Mouse (Mus musculus): ENCODE results near the gene Srek1ip1. TPM values are rescaled to one million over a fixed set of nuclear protein-coding genes. Genes with fewer than 3 reads are reported as not detected.

The Srek1ip1 gene
- total and polyA plus RNA-seq, 3 experiments = 9.7 to 47.8 (median 29.0) TPM

DNA sequence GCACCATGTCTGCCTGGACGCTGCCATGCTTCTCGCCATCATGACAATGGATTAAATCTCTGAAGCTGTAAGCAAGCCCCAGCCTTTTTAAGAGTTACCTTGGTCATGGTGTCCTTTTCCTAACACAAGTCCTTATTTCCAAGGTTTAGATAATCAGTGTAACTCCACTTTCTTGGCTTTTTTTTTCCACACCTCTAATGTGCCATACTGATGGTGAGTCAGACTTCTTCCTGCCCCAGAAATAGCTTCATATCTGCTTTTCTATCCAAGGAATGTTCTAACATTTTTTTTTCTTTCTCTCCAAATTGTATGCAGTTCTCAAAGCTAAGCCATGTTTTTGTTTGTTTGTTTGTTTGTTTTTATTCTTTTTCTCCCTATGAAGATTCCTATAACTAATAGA lies 77.6 kb downstream of the Srek1ip1 start:
- Histone ChIP-seq H3K4me2 (ENCODE audit: insufficient read depth, low read depth, poor library complexity, severe bottlenecking) (no peak overlapping the region), H3K27ac (ENCODE audit: insufficient read depth, low read depth) (no peak overlapping the region), H3K9me3 (replicated peaks; ENCODE audit: low read length) (no peaks in the 10 kb centered on the region), H3K79me2 (replicated peaks; ENCODE audit: control insufficient read depth, extremely low read depth, insufficient read depth, poor library complexity, severe bottlenecking) (no peaks in the 10 kb centered on the region), H3K9ac (ENCODE audit: insufficient read depth, low read depth) (no peak overlapping the region), H3K36me3 (replicated peaks in 1 of 2; ENCODE audit: control insufficient read depth in 1 of 2, insufficient read depth in 1 of 2, low read length in 1 of 2) (no peaks in the 10 kb centered on the region), H3K4me1 (ENCODE audit: control insufficient read depth in 1 of 2, insufficient read depth in 2 of 2) (no peaks in the 10 kb centered on the region), H3K27me3 (replicated peaks) (no peaks in the 10 kb centered on the region), H3K4me3 (replicated peaks in 1 of 3; ENCODE audit: low read depth in 2 of 3, low read length in 2 of 3, poor library complexity in 1 of 3) (no peak overlapping the region)
- dilution Hi-C loops (cut with MboI; ENCODE audit: extremely low pct_ligation_motif_present, extremely low pct_unique_long_range_greater_than_20kb, low sequenced_read_pairs) (no loop called here), in situ Hi-C loops (cut with MboI; ENCODE audit: low pct_ligation_motif_present, low pct_unique_long_range_greater_than_20kb, low sequenced_read_pairs) (loop anchor here (10.0 kb wide), 1 partner anchor 45 kb away; no protein-coding TSS in a partner anchor)
- TF ChIP-seq TCF12 (IDR thresholded peaks at IDR 0.05; ENCODE audit: low read depth, low read length) (no peak), MYC (IDR thresholded peaks at IDR 0.05; ENCODE audit: low read depth, low read length) (no peak), GABPA (IDR thresholded peaks at IDR 0.05; ENCODE audit: insufficient replicate concordance, low read depth, low read length) (no peak), USF1 (IDR thresholded peaks at IDR 0.05; ENCODE audit: low read depth, low read length) (no peak), POLR2AphosphoS2 (IDR thresholded peaks at IDR 0.05; ENCODE audit: low read depth, low read length) (no peak), UBTF (IDR thresholded peaks at IDR 0.05; ENCODE audit: low read depth, low read length) (no peak), JUN (IDR thresholded peaks at IDR 0.05; ENCODE audit: insufficient read depth, low read depth, low read length) (no peak), EP300 (IDR thresholded peaks at IDR 0.05; ENCODE audit: low read length) (no peak), MEF2A (IDR thresholded peaks at IDR 0.05; ENCODE audit: borderline replicate concordance, low read depth, low read length) (no peak), RAD21 (IDR thresholded peaks at IDR 0.05; ENCODE audit: low read depth, low read length) (no peak), ZNF384 (IDR thresholded peaks at IDR 0.05; ENCODE audit: low read depth, low read length) (no peak), IRF4 (IDR thresholded peaks at IDR 0.05; ENCODE audit: low read depth, low read length) (no peak), HCFC1 (IDR thresholded peaks at IDR 0.05; ENCODE audit: low read depth, low read length) (no peak), MAX (IDR thresholded peaks at IDR 0.05; ENCODE audit: low read length) (no peak), TBP (conservative IDR thresholded peaks at IDR 0.05; ENCODE audit: low read depth, low read length) (no peak), SIN3A (IDR thresholded peaks at IDR 0.05; ENCODE audit: low read length) (no peak), NELFE (IDR thresholded peaks at IDR 0.05; ENCODE audit: low read depth, low read length) (no peak)
- no peak for DNase-seq (ENCODE audit: extremely low read depth)

- in situ Hi-C loops (cut with MboI; ENCODE audit: low pct_ligation_motif_present, low pct_unique_long_range_greater_than_20kb, low sequenced_read_pairs) = no loop called here
- TF ChIP-seq UBTF (IDR thresholded peaks at IDR 0.05; ENCODE audit: low read depth, low read length) (no peak), ZMIZ1 (IDR thresholded peaks at IDR 0.05; ENCODE audit: low read depth, low read length) (no peak), ETS1 (conservative IDR thresholded peaks at IDR 0.05; ENCODE audit: low read depth, low read length) (no peak), RCOR1 (conservative IDR thresholded peaks at IDR 0.05; ENCODE audit: low read depth, low read length) (no peak), TCF12 (IDR thresholded peaks at IDR 0.05; ENCODE audit: low read depth, low read length) (no peak), CHD2 (IDR thresholded peaks at IDR 0.05; ENCODE audit: low read length) (no peak), GABPA (IDR thresholded peaks at IDR 0.05; ENCODE audit: insufficient replicate concordance, low read depth, low read length) (no peak), USF1 (IDR thresholded peaks at IDR 0.05; ENCODE audit: low read depth, low read length) (no peak), MYC (IDR thresholded peaks at IDR 0.05; ENCODE audit: low read depth, low read length) (no peak), MEF2A (IDR thresholded peaks at IDR 0.05; ENCODE audit: borderline replicate concordance, low read depth, low read length) (no peak), CHD1 (IDR thresholded peaks at IDR 0.05; ENCODE audit: low read depth, low read length) (no peak), ZKSCAN1 (IDR thresholded peaks at IDR 0.05; ENCODE audit: borderline replicate concordance, low read depth, low read length) (no peak), SMC3 (IDR thresholded peaks at IDR 0.05; ENCODE audit: low read depth, low read length) (no peak), NELFE (IDR thresholded peaks at IDR 0.05; ENCODE audit: low read depth, low read length) (no peak), RAD21 (IDR thresholded peaks at IDR 0.05; ENCODE audit: low read depth, low read length) (no peak), PAX5 (IDR thresholded peaks at IDR 0.05; ENCODE audit: low read length) (no peak), ELF1 (IDR thresholded peaks at IDR 0.05; ENCODE audit: low read depth, low read length) (no peak)
- no peak overlapping the region for H3K9ac ChIP-seq (ENCODE audit: insufficient read depth, low read depth)
- H3K36me3 ChIP-seq (replicated peaks in 1 of 2; ENCODE audit: control insufficient read depth in 1 of 2, insufficient read depth in 1 of 2, low read length in 1 of 2) = no peaks in the 10 kb centered on the region
- H3K27me3 ChIP-seq (replicated peaks) = no peaks in the 10 kb centered on the region
- dilution Hi-C loops (cut with MboI; ENCODE audit: extremely low pct_ligation_motif_present, extremely low pct_unique_long_range_greater_than_20kb, low sequenced_read_pairs) = no loop called here
- H3K79me2 ChIP-seq (replicated peaks; ENCODE audit: control insufficient read depth, extremely low read depth, insufficient read depth, poor library complexity, severe bottlenecking) = no peaks in the 10 kb centered on the region
- 0 out of 4 replicates have a peak, but pooled peaks cover 0 to 2% of the 10 kb centered on the region in 2 experiments for H3K4me1 ChIP-seq (ENCODE audit: control insufficient read depth in 1 of 2, insufficient read depth in 2 of 2)
- H3K27ac ChIP-seq (ENCODE audit: insufficient read depth, low read depth) = no peak overlapping the region
- H3K4me2 ChIP-seq (ENCODE audit: insufficient read depth, low read depth, poor library complexity, severe bottlenecking) = no peak overlapping the region
- no peak for DNase-seq (ENCODE audit: extremely low read depth)
- no peaks in the 10 kb centered on the region for H3K9me3 ChIP-seq (replicated peaks; ENCODE audit: low read length)
- H3K4me3 ChIP-seq (replicated peaks in 1 of 3; ENCODE audit: low read depth in 2 of 3, low read length in 2 of 3, poor library complexity in 1 of 3) = no peak overlapping the region
Observed at GRCm38 (mm10) chr13:104878508-104878907, 86.2 kb downstream of the Srek1ip1 start.

Data from CH12.LX (cell line).